Mouse (Mus musculus) C2C12 (cell line): ENCODE data around the gene Lipc.

Experiments used
- CTCF ChIP-seq: IDR thresholded peaks from one replicate; pipeline ENCODE4 v1.5.1; 2011; ENCODE audit not compliant: control insufficient read depth, insufficient read depth, insufficient read length
- FOSL1 ChIP-seq: IDR thresholded peaks from one replicate; pipeline ENCODE4 v1.8.0; 2011; ENCODE audit warnings: mild to moderate bottlenecking, low read length; ENCODE audit not compliant: poor library complexity, insufficient read depth, severe bottlenecking
- MAX ChIP-seq: IDR thresholded peaks from one replicate; pipeline ENCODE4 v1.6.1; 2011; ENCODE audit warnings: mild to moderate bottlenecking, control low read depth
- MYOD1 ChIP-seq: IDR thresholded peaks from one replicate; pipeline ENCODE4 v1.6.1; 2011; ENCODE audit warnings: low read depth; ENCODE audit not compliant: control insufficient read depth, insufficient read length
- MYOG ChIP-seq: IDR thresholded peaks from one replicate; pipeline ENCODE4 v1.6.1; 2011; ENCODE audit not compliant: control insufficient read depth, insufficient read length; ENCODE audit errors: extremely low read depth
- USF1 ChIP-seq: IDR thresholded peaks from one replicate; pipeline ENCODE4 v1.6.1; 2011; ENCODE audit warnings: low read depth, mild to moderate bottlenecking, control low read depth, moderate library complexity

GRCm38 (mm10) chr9:70910351-70910750 is 41.7 kb downstream of the Lipc start:
- TF ChIP-seq MYOD1: no peak
- no peak for TF ChIP-seq CTCF
- TF ChIP-seq USF1: no peak
- TF ChIP-seq FOSL1: no peak
- TF ChIP-seq MAX: no peak
- TF ChIP-seq MYOG: no peak
